Mouse (Mus musculus) forebrain, embryonic 13.5 days (tissue): ENCODE results near the gene Fabp1. TPM values are rescaled to one million over a fixed set of nuclear protein-coding genes. Genes with fewer than 3 reads are reported as not detected.

ENCODE experiments used
- ATAC-seq: fragments of 200-750 bp; cut with Nextera tagmentation; 2 replicates; pipeline ENCODE4 v1.8.0; 2017
- H3K27ac ChIP-seq: fragments of 300-500 bp; sonication (generic); 2 replicates; pipeline ENCODE4 v1.5.1; 2015; ENCODE audit warnings: inconsistent platforms, mild to moderate bottlenecking, moderate library complexity
- H3K27me3 ChIP-seq: fragments of 300-500 bp; sonication (generic); 2 replicates; pipeline ENCODE4 v1.6.1; 2015; ENCODE audit warnings: mild to moderate bottlenecking, inconsistent platforms
- H3K36me3 ChIP-seq: fragments of 300-500 bp; sonication (generic); 2 replicates; pipeline ENCODE4 v1.6.1; 2015; ENCODE audit warnings: mild to moderate bottlenecking, inconsistent platforms; ENCODE audit not compliant: poor library complexity, severe bottlenecking
- H3K4me1 ChIP-seq: fragments of 300-500 bp; sonication (generic); 2 replicates; pipeline ENCODE4 v1.6.1; 2015; ENCODE audit warnings: inconsistent platforms
- H3K4me2 ChIP-seq: fragments of 300-500 bp; sonication (generic); 2 replicates; pipeline ENCODE4 v1.6.1; 2015; ENCODE audit warnings: inconsistent platforms, mild to moderate bottlenecking, moderate library complexity
- H3K4me3 ChIP-seq: fragments of 300-500 bp; sonication (generic); 2 replicates; pipeline ENCODE4 v1.5.1; 2015; ENCODE audit warnings: mild to moderate bottlenecking, inconsistent platforms
- H3K9ac ChIP-seq: fragments of 300-500 bp; sonication (generic); 2 replicates; pipeline ENCODE4 v1.6.1; 2015; ENCODE audit warnings: mild to moderate bottlenecking, inconsistent platforms
- H3K9me3 ChIP-seq: fragments of 300-500 bp; sonication (generic); replicated peaks from 2 replicates; pipeline ENCODE4 v1.6.1; 2016; ENCODE audit warnings: inconsistent platforms
- WGBS: fragments of 180-500 bp; shearing (Covaris S2); methylation state at CpG from one replicate; pipeline ENCODE4 v1.1.7; 2015; 5-methylcytosine and 5-hydroxymethylcytosine counted together
- polyA plus RNA-seq: library from polyadenylated mRNA; unstranded; fragments of >200 nt; fragmentation: Nextera tagmentation; extraction: Ambion mirVana; gene quantifications from 2 replicates; pipeline ENCODE4 v1.2.1, GENCODE M21; 2015

Fabp1 gene
- polyA plus RNA-seq, 1 experiment from 2014 or later, result not detected

GRCm38 (mm10) chr6:71224184-71224943, 24.7 kb downstream of the Fabp1 start:
- 92% methylated on average over 3 of the region's 3 CpGs for WGBS
- no peak overlapping the region for H3K27ac ChIP-seq
- H3K36me3 ChIP-seq, result no peaks in the 10 kb centered on the region
- no peak overlapping the region for H3K4me3 ChIP-seq
- H3K9ac ChIP-seq, result no peak overlapping the region
- ATAC-seq, result no peak
- H3K4me2 ChIP-seq, result no peak overlapping the region
- no peaks in the 10 kb centered on the region for H3K9me3 ChIP-seq
- peaks cover 10% of the 10 kb centered on the region for H3K4me1 ChIP-seq
- H3K27me3 ChIP-seq, result no peaks in the 10 kb centered on the region

- Histone ChIP-seq H3K4me3 (no peak overlapping the region), H3K4me2 (no peak overlapping the region), H3K4me1 (peaks cover 10% of the 10 kb centered on the region), H3K36me3 (no peaks in the 10 kb centered on the region), H3K9ac (no peak overlapping the region), H3K27ac (no peak overlapping the region), H3K27me3 (no peaks in the 10 kb centered on the region), H3K9me3 (no peaks in the 10 kb centered on the region)
- no peak for ATAC-seq
- WGBS, result 25% methylated on average over 6 of the region's 6 CpGs
These were observed 26.9 kb downstream of the Fabp1 start for GRCm38 (mm10) chr6:71226544-71226943.

GRCm38 (mm10) chr6:71227157-71227770, 27.6 kb downstream of the Fabp1 start:
- no peak overlapping the region for H3K4me2 ChIP-seq

GRCm38 (mm10) chr6:71235121-71235520, 35.5 kb downstream of the Fabp1 start:
- no peak for ATAC-seq
- 85% methylated on average over 13 of the region's 13 CpGs for WGBS

More at GRCm38 (mm10) chr6:71227157-71227770, 27.6 kb downstream of the Fabp1 start:
- Histone ChIP-seq H3K27ac (no peak overlapping the region), H3K4me1 (peaks cover 10% of the 10 kb centered on the region), H3K4me3 (no peak overlapping the region), H3K36me3 (no peaks in the 10 kb centered on the region), H3K9me3 (no peaks in the 10 kb centered on the region), H3K9ac (no peak overlapping the region), H3K27me3 (no peaks in the 10 kb centered on the region)
- WGBS, result 5% methylated on average over 7 of the region's 7 CpGs
- no peak for ATAC-seq

GRCm38 (mm10) chr6:71235944-71236343, 36.3 kb downstream of the Fabp1 start:
- no peaks in the 10 kb centered on the region for H3K4me1 ChIP-seq
- H3K27me3 ChIP-seq, result no peaks in the 10 kb centered on the region
- no peak for ATAC-seq
- H3K36me3 ChIP-seq, result no peaks in the 10 kb centered on the region
- H3K4me3 ChIP-seq, result no peak overlapping the region
- no peaks in the 10 kb centered on the region for H3K9me3 ChIP-seq
- no peak overlapping the region for H3K27ac ChIP-seq
- H3K4me2 ChIP-seq, result no peak overlapping the region
- WGBS, result 83% methylated on average over 3 of the region's 3 CpGs
- H3K9ac ChIP-seq, result no peak overlapping the region

More at GRCm38 (mm10) chr6:71235121-71235520, 35.5 kb downstream of the Fabp1 start:
- no peak overlapping the region for H3K4me2 ChIP-seq
- no peaks in the 10 kb centered on the region for H3K27me3 ChIP-seq
- H3K9me3 ChIP-seq, result no peaks in the 10 kb centered on the region
- no peaks in the 10 kb centered on the region for H3K4me1 ChIP-seq
- no peak overlapping the region for H3K27ac ChIP-seq
- H3K4me3 ChIP-seq, result no peak overlapping the region
- no peaks in the 10 kb centered on the region for H3K36me3 ChIP-seq
- no peak overlapping the region for H3K9ac ChIP-seq

- Histone ChIP-seq H3K27ac (no peak overlapping the region), H3K27me3 (no peaks in the 10 kb centered on the region), H3K36me3 (no peaks in the 10 kb centered on the region), H3K9me3 (no peaks in the 10 kb centered on the region), H3K4me1 (no peaks in the 10 kb centered on the region), H3K4me2 (no peak overlapping the region), H3K9ac (no peak overlapping the region), H3K4me3 (no peak overlapping the region)
- ATAC-seq, result no peak
- 90% methylated on average over 6 of the region's 6 CpGs for WGBS
These were observed 36.9 kb downstream of the Fabp1 start for GRCm38 (mm10) chr6:71236506-71236905.

GRCm38 (mm10) chr6:71237031-71237431, 37.4 kb downstream of the Fabp1 start:
- Histone ChIP-seq H3K4me3 (no peak overlapping the region), H3K36me3 (no peaks in the 10 kb centered on the region), H3K4me2 (no peak overlapping the region), H3K27me3 (no peaks in the 10 kb centered on the region), H3K4me1 (no peaks in the 10 kb centered on the region), H3K27ac (no peak overlapping the region), H3K9ac (no peak overlapping the region), H3K9me3 (no peaks in the 10 kb centered on the region)
- no peak for ATAC-seq
- WGBS, result 92% methylated on average over 6 of the region's 6 CpGs

GRCm38 (mm10) chr6:71239069-71239750, 39.6 kb downstream of the Fabp1 start:
- whole genome bisulfite sequencing, result 91% methylated on average over 26 of the region's 26 CpGs
- no peak overlapping the region for H3K9ac ChIP-seq
- H3K27me3 ChIP-seq, result no peaks in the 10 kb centered on the region
- no peaks in the 10 kb centered on the region for H3K36me3 ChIP-seq
- no peaks in the 10 kb centered on the region for H3K9me3 ChIP-seq
- H3K4me2 ChIP-seq, result no peak overlapping the region
- H3K4me3 ChIP-seq, result no peak overlapping the region
- H3K4me1 ChIP-seq, result no peaks in the 10 kb centered on the region
- no peak overlapping the region for H3K27ac ChIP-seq
- no peak for ATAC-seq

GRCm38 (mm10) chr6:71240831-71241230, 41.2 kb downstream of the Fabp1 start:
- Histone ChIP-seq H3K9ac (no peak overlapping the region), H3K36me3 (no peaks in the 10 kb centered on the region), H3K9me3 (no peaks in the 10 kb centered on the region), H3K4me2 (no peak overlapping the region), H3K27me3 (no peaks in the 10 kb centered on the region), H3K4me1 (no peaks in the 10 kb centered on the region), H3K27ac (no peak overlapping the region), H3K4me3 (no peak overlapping the region)
- 92% methylated on average over 7 of the region's 7 CpGs for WGBS
- ATAC-seq, result no peak

GRCm38 (mm10) chr6:71242811-71243210, 43.2 kb downstream of the Fabp1 start:
- Histone ChIP-seq H3K4me2 (no peak overlapping the region), H3K9ac (no peak overlapping the region), H3K27me3 (no peaks in the 10 kb centered on the region), H3K4me1 (no peaks in the 10 kb centered on the region), H3K9me3 (no peaks in the 10 kb centered on the region), H3K4me3 (no peak overlapping the region), H3K27ac (no peak overlapping the region), H3K36me3 (no peaks in the 10 kb centered on the region)
- no peak for ATAC-seq
- WGBS, result 97% methylated on average over 1 of the region's 1 CpGs

GRCm38 (mm10) chr6:71243258-71243657, 43.6 kb downstream of the Fabp1 start:
- Histone ChIP-seq H3K27me3 (no peaks in the 10 kb centered on the region), H3K4me1 (no peaks in the 10 kb centered on the region), H3K9me3 (no peaks in the 10 kb centered on the region), H3K4me2 (no peak overlapping the region), H3K36me3 (no peaks in the 10 kb centered on the region), H3K9ac (no peak overlapping the region), H3K27ac (no peak overlapping the region), H3K4me3 (no peak overlapping the region)
- no peak for ATAC-seq
- 83% methylated on average over 3 of the region's 3 CpGs for WGBS

- 93% methylated on average over 1 of the region's 1 CpGs for WGBS
- no peaks in the 10 kb centered on the region; the same call in 1 of the 2 replicates for H3K9me3 ChIP-seq
- H3K4me1 ChIP-seq, result no peaks in the 10 kb centered on the region
- no peak overlapping the region for H3K27ac ChIP-seq
- no peak for ATAC-seq
- no peak overlapping the region for H3K9ac ChIP-seq
- no peak overlapping the region for H3K4me2 ChIP-seq
- no peaks in the 10 kb centered on the region for H3K36me3 ChIP-seq
- H3K27me3 ChIP-seq, result no peaks in the 10 kb centered on the region
- H3K4me3 ChIP-seq, result no peak overlapping the region
These were observed 48.8 kb downstream of the Fabp1 start for GRCm38 (mm10) chr6:71248420-71248819.
